27 mouse cellular contexts compared by ENCODE assay signal in genomic region chr1:151758301-151758700, GRCm38 (mm10). TPM values are rescaled to one million over a fixed set of nuclear protein-coding genes. Genes with fewer than 3 reads are reported as not detected.
DNase-seq lines count a peak whose midpoint lies in the region; ATAC-seq and TF ChIP-seq lines count a peak whose summit lies in the region.
"Had no signal": no experiment of that assay in that cellular context is flagged by ENCODE, and none has a peak within 500 bp of the region (broad histone marks: within the 10 kb centered on the region; RNA-seq: fewer than 3 reads in every experiment).

No protein-coding gene starts in this region.

- ATAC-seq in erythroblast, adult 5-6 weeks (replicated peaks; ENCODE audit: low FRiP score, poor library complexity, severe bottlenecking): no peak
- no peak for ATAC-seq in liver, embryonic 11.5 days (replicated peaks; ENCODE audit: low FRiP score)
- no peak for ATAC-seq in liver, embryonic 12.5 days
- no peak for ATAC-seq in liver, embryonic 15.5 days (ENCODE audit: insufficient read depth)
- ATAC-seq: forebrain, embryonic 13.5 days; intestine, postnatal 0 days had no signal

- peak overlapping the region; percentile 5 for H3K4me3 ChIP-seq in erythroblast, embryonic 14.5 days (replicated peaks)
- no peak overlapping the region for H3K4me3 ChIP-seq in liver, adult 2 months (ENCODE audit: insufficient read depth, low read depth, low read length)
- no peak overlapping the region for H3K4me3 ChIP-seq in liver, embryonic 11.5 days (ENCODE audit: low read depth, low read length)
- H3K4me3 ChIP-seq in liver, embryonic 12.5 days: no peak overlapping the region
- no peak overlapping the region for H3K4me3 ChIP-seq in liver, embryonic 15.5 days (replicated peaks)
- H3K4me3 ChIP-seq: forebrain, embryonic 13.5 days; hindbrain, embryonic 13.5 days; limb, embryonic 12.5 days had no signal

- no peaks in the 10 kb centered on the region for H3K27me3 ChIP-seq in erythroblast, embryonic 14.5 days (ENCODE audit: control insufficient read depth)
- H3K27me3 ChIP-seq in liver, adult 2 months (ENCODE audit: control insufficient read depth, insufficient read depth, low read length): no peaks in the 10 kb centered on the region
- H3K27me3 ChIP-seq in liver, embryonic 11.5 days (replicated peaks; ENCODE audit: control insufficient read depth, insufficient read depth, low read length): no peaks in the 10 kb centered on the region
- H3K27me3 ChIP-seq in liver, embryonic 12.5 days (replicated peaks): no peaks in the 10 kb centered on the region
- no peaks in the 10 kb centered on the region for H3K27me3 ChIP-seq in liver, embryonic 15.5 days
- H3K27me3 ChIP-seq: forebrain, embryonic 13.5 days; hindbrain, embryonic 13.5 days; limb, embryonic 12.5 days had no signal

- no peak overlapping the region for H3K4me2 ChIP-seq in liver, embryonic 11.5 days
- peak overlapping the region; percentile 33; the same call in 1 of the 2 replicates for H3K4me2 ChIP-seq in liver, embryonic 12.5 days
- H3K4me2 ChIP-seq in liver, embryonic 15.5 days: peak overlapping the region; percentile 27; the same call in 1 of the 2 replicates
- H3K4me2 ChIP-seq: forebrain, embryonic 13.5 days; heart, embryonic 11.5 days; hindbrain, embryonic 13.5 days; limb, embryonic 12.5 days had no signal

- TF ChIP-seq POLR2A in liver, adult 2 months (IDR thresholded peaks at IDR 0.05; ENCODE audit: extremely low read depth, insufficient read depth, low read length): no peak

- H3K9ac ChIP-seq in liver, adult 2 months (ENCODE audit: low read depth, low read length): no peak overlapping the region
- no peak overlapping the region for H3K9ac ChIP-seq in liver, embryonic 11.5 days (ENCODE audit: low read depth, low read length)
- no peak overlapping the region for H3K9ac ChIP-seq in liver, embryonic 12.5 days
- H3K9ac ChIP-seq in liver, embryonic 15.5 days: no peak overlapping the region
- H3K9ac ChIP-seq: forebrain, embryonic 13.5 days; hindbrain, embryonic 13.5 days; limb, embryonic 12.5 days had no signal

- peak; percentile 24 for DNase-seq in liver, adult 2 months (ENCODE audit: extremely low read depth, low read depth, low spot score)
- no peak for DNase-seq in liver, embryonic 11.5 days (ENCODE audit: low spot score)
- no peak for DNase-seq in ovary, adult 18-20 months (ENCODE audit: low spot score)
- DNase-seq: B cell, adult 2 months; cerebellum, adult 18-20 months; cerebellum, postnatal 10 days; gastrocnemius, postnatal 14 days; heart, adult 18-20 months; heart, postnatal 36 days; kidney, adult 9 months; kidney, postnatal 10 days; layer of hippocampus, adult 9-11 months; lung, adult 2 months; lung, postnatal 4 days; midbrain, embryonic 14.5 days; retina, postnatal 1 day; right cerebral cortex, postnatal 14 days; thymus, postnatal 4 days had no signal

- peaks cover 10% of the 10 kb centered on the region; the same call in 1 of the 2 replicates for H3K79me2 ChIP-seq in liver, adult 2 months (ENCODE audit: control insufficient read depth, insufficient read depth, low read length)

- H3K9me3 ChIP-seq in erythroblast, embryonic 14.5 days (ENCODE audit: control insufficient read depth, low read length): no peaks in the 10 kb centered on the region
- H3K9me3 ChIP-seq in liver, embryonic 11.5 days (ENCODE audit: control insufficient read depth, low read length): no peaks in the 10 kb centered on the region
- H3K9me3 ChIP-seq in liver, embryonic 12.5 days (replicated peaks): no peaks in the 10 kb centered on the region
- H3K9me3 ChIP-seq in liver, embryonic 15.5 days (replicated peaks): no peaks in the 10 kb centered on the region
- H3K9me3 ChIP-seq: forebrain, embryonic 13.5 days; hindbrain, embryonic 13.5 days; limb, embryonic 12.5 days had no signal

- 88% methylated on average over 6 of the region's 6 CpGs for WGBS in liver, adult 2 months
- WGBS in liver, embryonic 11.5 days: 55% methylated on average over 6 of the region's 6 CpGs
- 42% methylated on average over 6 of the region's 6 CpGs for WGBS in liver, embryonic 12.5 days (ENCODE audit: insufficient replicate concordance)
- WGBS in liver, embryonic 15.5 days (ENCODE audit: insufficient replicate concordance): 30% methylated on average over 6 of the region's 6 CpGs

- no peak overlapping the region for H3K27ac ChIP-seq in liver, adult 2 months (replicated peaks; ENCODE audit: insufficient read depth, low read depth, low read length)
- no peak overlapping the region for H3K27ac ChIP-seq in liver, embryonic 11.5 days (ENCODE audit: low read depth, low read length)
- no peak overlapping the region for H3K27ac ChIP-seq in liver, embryonic 12.5 days
- H3K27ac ChIP-seq in liver, embryonic 15.5 days (replicated peaks): no peak overlapping the region
- H3K27ac ChIP-seq: forebrain, embryonic 13.5 days; hindbrain, embryonic 13.5 days had no signal

- peaks cover 39% of the 10 kb centered on the region for H3K4me1 ChIP-seq in erythroblast, embryonic 14.5 days (ENCODE audit: control insufficient read depth)
- H3K4me1 ChIP-seq in liver, adult 2 months (ENCODE audit: control insufficient read depth, insufficient read depth, low read length): peaks cover 4% of the 10 kb centered on the region
- H3K4me1 ChIP-seq in liver, embryonic 11.5 days (replicated peaks; ENCODE audit: control insufficient read depth, insufficient read depth, low read length): peaks cover 23% of the 10 kb centered on the region
- H3K4me1 ChIP-seq in liver, embryonic 12.5 days: peaks cover 42% of the 10 kb centered on the region
- H3K4me1 ChIP-seq in liver, embryonic 15.5 days (replicated peaks): peaks cover 42% of the 10 kb centered on the region

- H3K36me3 ChIP-seq in erythroblast, embryonic 14.5 days (ENCODE audit: control insufficient read depth): peaks cover 28% of the 10 kb centered on the region
- H3K36me3 ChIP-seq in liver, adult 2 months (ENCODE audit: control insufficient read depth, insufficient read depth, low read length): peaks cover 11% of the 10 kb centered on the region
- H3K36me3 ChIP-seq in liver, embryonic 11.5 days (ENCODE audit: control insufficient read depth, insufficient read depth, low read length): 0 out of 2 replicates have a peak, but pooled peaks cover 4% of the 10 kb centered on the region
- H3K36me3 ChIP-seq in liver, embryonic 12.5 days: peaks cover 32% of the 10 kb centered on the region
- H3K36me3 ChIP-seq in liver, embryonic 15.5 days (replicated peaks): peaks cover 17% of the 10 kb centered on the region

- no peak for TF ChIP-seq CTCF in liver, adult 2 months (IDR thresholded peaks at IDR 0.05; ENCODE audit: low read depth, low read length)

RNA-seq across cellular contexts. Expression of gene Edem3, which starts 3.1 kb away (rescaled TPM):
- 0.08 and 0.09 TPM in 2 replicates for polyA plus RNA-seq in erythroblast, embryonic 14.5 days (2012)
- 6.1 and 6.9 TPM in 2 replicates for total RNA-seq in erythroblast, adult 5-6 weeks (2015; ENCODE audit: low replicate concordance)
- 15.7 and 16.0 TPM in 2 replicates for total RNA-seq in erythroblast, adult 5-6 weeks (2017; ENCODE audit: low replicate concordance)
- total RNA-seq in liver, adult 2 months (2014; rRNA removed): 16.2 and 18.5 TPM in 2 replicates
- 4.1 and 4.5 TPM in 2 replicates for polyA plus RNA-seq in liver, adult 2 months (2012; rRNA removed)
- 17.5 and 18.6 TPM in 2 replicates for polyA plus RNA-seq in liver, embryonic 11.5 days (2014; fragmentation: Nextera tagmentation; extraction: Ambion mirVana)
- 11.9 and 12.5 TPM in 2 replicates for polyA plus RNA-seq in liver, embryonic 12.5 days (2016; fragmentation: Nextera tagmentation; extraction: Ambion mirVana)
- polyA plus RNA-seq in liver, embryonic 15.5 days (2015; fragmentation: Nextera tagmentation; extraction: Ambion mirVana): 5.5 and 5.6 TPM in 2 replicates
